Mouse (Mus musculus) intestine, embryonic 15.5 days (tissue): Measurements from ENCODE around the gene Rps5. TPM values are rescaled to one million over a fixed set of nuclear protein-coding genes. Genes with fewer than 3 reads are reported as not detected.
A peak's percentile ranks its signal among the peaks of the same experiment; 100 is the strongest.

Experiments
- ATAC-seq: fragments of 200-750 bp; cut with Nextera tagmentation; 2 replicates; pipeline ENCODE4 v1.8.0; 2017; ENCODE audit warnings: moderate TSS enrichment, moderate library complexity
- H3K27ac ChIP-seq: fragments of 300-500 bp; sonication (generic); 2 replicates; pipeline ENCODE4 v1.5.1; 2015; ENCODE audit warnings: mild to moderate bottlenecking, inconsistent platforms
- H3K27me3 ChIP-seq: fragments of 300-500 bp; sonication (generic); replicated peaks from 2 replicates; pipeline ENCODE4 v1.6.1; 2015; ENCODE audit warnings: inconsistent platforms
- H3K36me3 ChIP-seq: fragments of 300-500 bp; sonication (generic); 2 replicates; pipeline ENCODE4 v1.6.1; 2015; ENCODE audit warnings: inconsistent platforms
- H3K4me1 ChIP-seq: fragments of 300-500 bp; sonication (generic); replicated peaks from 2 replicates; pipeline ENCODE4 v1.6.1; 2015; ENCODE audit warnings: inconsistent platforms
- H3K4me2 ChIP-seq: fragments of 300-500 bp; sonication (generic); replicated peaks from 2 replicates; pipeline ENCODE4 v1.6.1; 2015; ENCODE audit warnings: mild to moderate bottlenecking, inconsistent platforms
- H3K4me3 ChIP-seq: fragments of 300-500 bp; sonication (generic); replicated peaks from 2 replicates; pipeline ENCODE4 v1.5.1; 2015; ENCODE audit warnings: inconsistent platforms
- H3K9ac ChIP-seq: fragments of 300-500 bp; sonication (generic); 2 replicates; pipeline ENCODE4 v1.6.1; 2015; ENCODE audit warnings: inconsistent platforms
- H3K9me3 ChIP-seq: fragments of 300-500 bp; sonication (generic); 2 replicates; pipeline ENCODE4 v1.6.1; 2016; ENCODE audit warnings: inconsistent platforms
- WGBS: fragments of 180-500 bp; shearing (Covaris S2); methylation state at CpG from one replicate; pipeline ENCODE4 v1.1.7; 2015; 5-methylcytosine and 5-hydroxymethylcytosine counted together
- polyA plus RNA-seq: library from polyadenylated mRNA; unstranded; fragments of >200 nt; fragmentation: Nextera tagmentation; extraction: Ambion mirVana; gene quantifications from 2 replicates; pipeline ENCODE4 v1.2.1, GENCODE M21; 2015

Rps5 gene
- polyA plus RNA-seq, 1 experiment from 2014 or later = 1,008 TPM

DNA sequence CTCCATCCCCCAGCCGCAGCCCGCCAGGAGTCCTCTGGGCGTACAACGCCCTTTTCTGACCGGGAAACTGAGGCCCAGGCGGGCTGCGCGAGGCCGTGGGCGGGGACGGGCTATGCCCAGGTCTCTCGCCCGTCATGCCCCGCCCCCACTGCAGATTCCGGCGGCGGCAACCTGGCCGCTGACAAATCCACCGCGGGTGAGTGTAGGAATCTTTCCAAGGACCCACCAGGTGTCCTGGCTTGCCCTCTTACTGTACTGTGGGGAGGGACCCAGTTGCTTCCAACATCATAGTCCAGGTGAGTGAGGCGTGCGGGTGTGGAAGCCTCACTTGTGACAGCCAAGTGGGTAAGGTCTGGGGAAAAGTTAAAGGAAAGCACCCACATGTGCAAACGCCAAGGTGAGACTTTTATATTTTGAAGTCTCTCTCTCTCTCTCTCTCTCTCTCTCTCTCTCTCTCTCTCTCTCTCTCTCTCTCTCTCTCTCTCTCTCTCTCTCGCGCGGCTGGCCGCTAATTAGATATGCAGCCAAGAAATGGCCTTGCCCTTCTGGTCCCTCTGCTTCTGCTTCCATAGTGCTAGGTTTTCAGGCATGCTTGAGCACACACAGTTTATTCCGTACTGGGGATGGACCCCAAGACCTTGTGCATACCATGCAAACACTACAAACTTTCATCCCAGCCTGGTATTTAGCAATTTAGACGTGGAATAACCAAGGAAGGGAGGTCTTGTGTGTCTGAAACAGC lies 44.2 kb downstream of the Rps5 start:
- ATAC-seq = peak; percentile 85
- Histone ChIP-seq H3K36me3 (peaks cover 23% of the 10 kb centered on the region), H3K4me1 (peaks cover 11% of the 10 kb centered on the region; the same call in 1 of the 2 replicates), H3K27me3 (no peaks in the 10 kb centered on the region), H3K4me3 (peak overlapping the region; percentile 82), H3K9ac (peak overlapping the region; percentile 91), H3K9me3 (no peaks in the 10 kb centered on the region), H3K4me2 (peak overlapping the region; percentile 91), H3K27ac (peak overlapping the region; percentile 76)
- WGBS = under 1% methylated on average over 29 of the region's 29 CpGs

DNA sequence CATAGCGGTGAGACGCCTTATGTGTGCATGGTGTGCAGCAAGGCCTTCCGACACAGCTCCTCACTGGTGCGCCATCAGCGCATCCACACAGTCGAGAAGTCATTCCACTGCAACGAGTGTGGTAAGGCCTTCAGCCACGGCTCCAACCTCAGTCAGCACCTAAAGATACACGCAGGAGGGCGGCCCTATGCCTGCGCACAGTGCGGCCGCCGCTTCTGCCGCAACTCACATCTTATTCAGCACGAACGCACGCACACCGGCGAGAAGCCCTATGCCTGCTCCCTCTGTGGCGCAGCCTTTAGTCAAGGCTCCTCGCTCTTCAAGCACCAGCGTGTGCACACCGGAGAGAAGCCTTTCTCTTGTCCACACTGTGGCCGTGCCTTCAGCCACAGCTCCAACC lies 48.8 kb downstream of the Rps5 start:
- Histone ChIP-seq H3K36me3 (peaks cover 29% of the 10 kb centered on the region), H3K4me2 (no peak overlapping the region), H3K4me3 (no peak overlapping the region), H3K9ac (no peak overlapping the region), H3K4me1 (peaks cover 4% of the 10 kb centered on the region; the same call in 1 of the 2 replicates), H3K9me3 (no peaks in the 10 kb centered on the region), H3K27ac (no peak overlapping the region), H3K27me3 (no peaks in the 10 kb centered on the region)
- no peak for ATAC-seq
- WGBS = 92% methylated on average over 25 of the region's 25 CpGs

Other genes starting within 250 kb of the Rps5 start
- not detected in 2 replicates for gene Vmn2r55, start 237.3 kb upstream of the Rps5 start, polyA plus RNA-seq
- not detected in 2 replicates for gene Vmn2r56, start 187.3 kb upstream of the Rps5 start, polyA plus RNA-seq
- 4.3 and 4.6 TPM in 2 replicates for gene Zscan18, start 118.7 kb upstream of the Rps5 start, polyA plus RNA-seq
- gene Zfp329, start 103.4 kb upstream of the Rps5 start, polyA plus RNA-seq = 10.6 and 10.8 TPM in 2 replicates
- 27.5 and 27.9 TPM in 2 replicates for gene Zfp110, start 87.5 kb upstream of the Rps5 start, polyA plus RNA-seq
- 3.1 and 3.3 TPM in 2 replicates for gene Zfp128, start 41.1 kb upstream of the Rps5 start, polyA plus RNA-seq
- 12.2 and 12.7 TPM in 2 replicates for gene Zscan22, start 24.5 kb upstream of the Rps5 start, polyA plus RNA-seq
- 0.33 and 0.47 TPM in 2 replicates for gene Rnf225, start 5.1 kb downstream of the Rps5 start, polyA plus RNA-seq
- gene Zfp324, start 43.5 kb downstream of the Rps5 start, polyA plus RNA-seq = 8.3 and 8.6 TPM in 2 replicates
- 6.7 and 6.8 TPM in 2 replicates for gene Zfp446, start 55.6 kb downstream of the Rps5 start, polyA plus RNA-seq
- gene Slc27a5, start 75.9 kb downstream of the Rps5 start, polyA plus RNA-seq = 0.41 and 0.53 TPM in 2 replicates
- gene Trim28, start 76.8 kb downstream of the Rps5 start, polyA plus RNA-seq = 218 and 244 TPM in 2 replicates
- 20.7 and 21.2 TPM in 2 replicates for gene Zbtb45, start 87.7 kb downstream of the Rps5 start, polyA plus RNA-seq
- gene Chmp2a, start 112.5 kb downstream of the Rps5 start, polyA plus RNA-seq = 162 and 177 TPM in 2 replicates
- 109 and 118 TPM in 2 replicates for gene Ube2m, start 116.0 kb downstream of the Rps5 start, polyA plus RNA-seq
- gene Mzf1, start 132.5 kb downstream of the Rps5 start, polyA plus RNA-seq = 2.1 and 2.5 TPM in 2 replicates
- gene Vmn1r85, start 172.9 kb downstream of the Rps5 start, polyA plus RNA-seq = not detected in 2 replicates
- gene Vmn1r86, start 197.6 kb downstream of the Rps5 start, polyA plus RNA-seq = not detected in 2 replicates
- not detected in 2 replicates for gene Vmn1r87, start 217.9 kb downstream of the Rps5 start, polyA plus RNA-seq
- gene Vmn1r88, start 237.3 kb downstream of the Rps5 start, polyA plus RNA-seq = not detected in 2 replicates